Mouse (Mus musculus): ENCODE data around the gene Haghl.

DNA sequence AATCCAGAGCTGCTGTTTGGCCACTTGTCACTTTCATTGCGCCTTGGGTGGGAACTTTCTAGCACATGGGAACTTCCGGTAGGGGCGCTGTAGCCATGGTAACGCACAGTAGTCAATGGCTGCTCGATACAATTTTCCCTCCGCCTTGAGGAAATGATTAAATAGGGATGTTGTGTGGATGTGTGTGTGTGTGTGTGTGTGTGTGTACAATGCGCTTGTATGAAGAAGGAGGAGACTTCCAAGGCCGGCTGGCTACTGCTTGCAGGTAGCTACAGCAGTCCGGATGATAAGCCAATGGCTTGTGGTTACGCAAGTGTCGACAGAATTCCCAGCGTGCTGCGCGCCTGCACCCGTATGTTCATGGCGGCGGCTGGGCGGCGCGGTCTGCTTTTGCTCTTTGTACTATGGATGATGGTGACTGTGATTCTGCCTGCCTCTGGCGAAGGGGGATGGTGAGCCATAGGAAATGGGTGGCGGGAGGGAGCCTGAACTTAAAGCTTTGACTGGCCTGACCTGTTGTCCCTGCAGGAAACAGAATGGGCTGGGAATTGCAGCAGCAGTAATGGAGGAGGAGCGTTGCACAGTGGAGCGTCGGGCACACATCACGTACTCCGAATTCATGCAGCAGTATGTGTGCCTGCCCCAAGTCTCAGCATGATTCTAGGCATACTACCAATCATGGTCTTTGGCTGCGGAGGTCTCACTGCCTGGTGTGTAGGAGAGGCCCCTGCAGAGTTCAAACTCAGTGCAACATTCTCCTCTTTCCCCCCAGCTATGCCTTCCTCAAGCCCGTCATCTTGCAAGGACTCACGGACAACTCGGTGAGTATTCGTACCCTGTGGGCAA, 43.5 kb upstream of the Haghl start, which contains the start of gene Jmjd8:
- TF ChIP-seq CTCF (IDR thresholded peaks at IDR 0.05; ENCODE audit: insufficient read depth, low read length) (0 out of 2 replicates have a peak, but pooled peaks have one; percentile 14), POLR2A (IDR thresholded peaks at IDR 0.05; ENCODE audit: borderline replicate concordance, extremely low read depth, low read depth, low read length) (peak; percentile 56; the same call in 1 of the 2 replicates)

Measured in lung, adult 2 months (tissue).